Mouse (Mus musculus): ENCODE results near the gene Hoxb7.

Gene Hoxb7

GRCm38 (mm10) chr11:96285771-96286738 is at the start of gene Hoxb7:
Gene Hoxb7 (plus strand): TSS chr11:96286623.
- DNase-seq (ENCODE audit: low read depth in 2 of 2, low spot score in 2 of 2), result no peak

DNA sequence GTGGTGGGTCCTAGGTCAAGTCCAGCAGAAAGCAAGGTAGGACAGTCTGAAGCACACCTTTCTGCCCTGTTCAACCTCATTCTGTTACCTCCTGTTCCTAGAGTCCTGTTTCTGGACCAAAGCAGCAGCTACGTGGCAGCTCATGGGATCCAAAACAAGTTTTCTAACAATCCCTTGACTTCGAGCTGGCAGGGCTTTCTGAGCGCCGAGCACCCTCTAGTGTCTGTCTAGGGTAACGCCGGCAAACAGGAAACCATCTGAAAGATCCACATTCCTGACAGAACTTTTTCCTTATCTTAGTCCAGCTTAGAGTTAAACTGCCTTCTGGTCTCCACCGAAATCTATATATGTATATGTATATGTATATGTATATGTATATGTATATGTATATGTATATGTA is 46.2 kb upstream of the Hoxb7 start:
- peak in 1 of 2 experiments; percentile 36 for DNase-seq (ENCODE audit: low read depth in 2 of 2, low spot score in 2 of 2)

- DNase-seq (ENCODE audit: low read depth in 2 of 2, low spot score in 2 of 2), result no peak
Observed at GRCm38 (mm10) chr11:96250901-96251300, 35.5 kb upstream of the Hoxb7 start.

- no peak for DNase-seq (ENCODE audit: low read depth in 2 of 2, low spot score in 2 of 2)
Observed at GRCm38 (mm10) chr11:96251480-96252031, 34.9 kb upstream of the Hoxb7 start.

DNA sequence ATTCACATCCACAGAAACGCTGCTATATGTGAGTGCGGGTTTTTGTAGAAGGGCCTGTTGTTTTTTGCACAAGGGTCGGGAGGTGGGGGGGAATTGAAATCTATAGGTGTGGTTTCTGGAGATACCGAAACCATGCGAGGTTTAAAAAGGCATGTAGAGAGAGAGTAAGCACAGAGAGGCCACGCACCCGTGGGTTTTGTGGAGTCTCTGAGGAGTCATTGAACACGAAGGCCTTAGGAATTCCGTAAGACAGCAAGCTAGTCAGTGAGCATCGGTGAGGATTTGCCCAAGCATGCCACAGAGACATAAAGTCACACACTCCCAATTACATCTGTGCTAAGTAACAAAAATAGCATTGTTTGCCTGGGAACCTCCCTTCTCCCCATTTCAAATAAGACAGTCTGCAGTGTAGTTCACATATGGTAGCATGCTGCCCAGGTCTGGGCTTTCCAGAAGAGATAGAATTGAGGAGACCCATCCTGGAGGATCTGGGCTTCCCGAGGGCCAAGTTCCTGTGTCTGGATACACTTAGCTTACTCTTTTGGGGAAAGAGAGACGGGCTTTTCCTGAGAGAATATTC is 33.8 kb upstream of the Hoxb7 start:
- no peak for DNase-seq (ENCODE audit: low read depth in 2 of 2, low spot score in 2 of 2)

GRCm38 (mm10) chr11:96254221-96254620 is 32.2 kb upstream of the Hoxb7 start:
- no peak for DNase-seq (ENCODE audit: low read depth in 2 of 2, low spot score in 2 of 2)

- DNase-seq (ENCODE audit: low read depth in 2 of 2, low spot score in 2 of 2), result no peak
Observed at GRCm38 (mm10) chr11:96255111-96255995, 31.1 kb upstream of the Hoxb7 start.

GRCm38 (mm10) chr11:96255996-96256445 is 30.4 kb upstream of the Hoxb7 start:
- DNase-seq (ENCODE audit: low read depth in 2 of 2, low spot score in 2 of 2), result no peak

- no peak for DNase-seq (ENCODE audit: low read depth in 2 of 2, low spot score in 2 of 2)
Observed at GRCm38 (mm10) chr11:96257141-96257540, 29.3 kb upstream of the Hoxb7 start.

DNA sequence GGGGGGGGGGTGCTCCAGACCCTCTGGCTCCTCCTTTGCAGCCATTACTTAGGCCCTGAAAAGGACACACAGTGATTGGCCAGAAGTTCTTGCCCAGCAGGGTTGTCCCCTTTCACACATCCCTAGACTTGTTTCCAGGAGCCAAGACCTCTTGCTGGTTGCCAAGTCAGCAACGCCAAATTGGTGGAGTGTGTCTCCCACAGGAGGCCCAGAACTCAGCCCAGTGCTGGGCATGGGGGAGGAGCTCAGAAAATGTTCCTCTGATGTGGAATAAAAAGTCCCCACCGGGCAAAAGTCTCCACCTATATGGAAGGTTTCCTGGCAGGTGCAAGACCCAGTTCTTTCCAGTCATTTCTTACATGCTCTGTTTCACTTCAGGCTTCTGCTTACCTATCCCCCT is 27.4 kb upstream of the Hoxb7 start:
- DNase-seq (ENCODE audit: low read depth in 2 of 2, low spot score in 2 of 2), result no peak

DNA sequence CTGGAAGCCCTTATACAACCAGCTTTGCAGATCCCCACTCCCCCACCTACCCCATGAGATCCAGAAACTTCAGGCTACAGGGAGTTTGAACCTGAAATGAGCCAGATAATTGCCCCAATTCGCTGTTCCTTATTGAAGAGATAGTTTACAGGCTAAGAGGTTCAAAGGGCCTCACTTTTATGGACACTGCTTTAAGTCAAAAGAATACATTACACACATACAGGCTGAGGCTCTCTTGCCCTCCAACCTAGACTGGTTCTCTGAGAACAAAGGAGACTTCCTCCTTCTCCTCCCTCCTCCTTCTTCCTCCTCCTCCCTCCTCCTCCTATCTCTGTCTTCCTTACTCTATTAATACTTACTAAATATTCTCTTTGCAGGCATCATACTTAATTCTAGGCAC is 26.9 kb upstream of the Hoxb7 start:
- no peak for DNase-seq (ENCODE audit: low read depth in 2 of 2, low spot score in 2 of 2)

- DNase-seq (ENCODE audit: low read depth in 2 of 2, low spot score in 2 of 2), result no peak
Observed at GRCm38 (mm10) chr11:96260310-96260970, 26.0 kb upstream of the Hoxb7 start.

GRCm38 (mm10) chr11:96261323-96261890 is 25.0 kb upstream of the Hoxb7 start:
- DNase-seq (ENCODE audit: low read depth in 2 of 2, low spot score in 2 of 2), result peak; percentile 45 to 58

DNA sequence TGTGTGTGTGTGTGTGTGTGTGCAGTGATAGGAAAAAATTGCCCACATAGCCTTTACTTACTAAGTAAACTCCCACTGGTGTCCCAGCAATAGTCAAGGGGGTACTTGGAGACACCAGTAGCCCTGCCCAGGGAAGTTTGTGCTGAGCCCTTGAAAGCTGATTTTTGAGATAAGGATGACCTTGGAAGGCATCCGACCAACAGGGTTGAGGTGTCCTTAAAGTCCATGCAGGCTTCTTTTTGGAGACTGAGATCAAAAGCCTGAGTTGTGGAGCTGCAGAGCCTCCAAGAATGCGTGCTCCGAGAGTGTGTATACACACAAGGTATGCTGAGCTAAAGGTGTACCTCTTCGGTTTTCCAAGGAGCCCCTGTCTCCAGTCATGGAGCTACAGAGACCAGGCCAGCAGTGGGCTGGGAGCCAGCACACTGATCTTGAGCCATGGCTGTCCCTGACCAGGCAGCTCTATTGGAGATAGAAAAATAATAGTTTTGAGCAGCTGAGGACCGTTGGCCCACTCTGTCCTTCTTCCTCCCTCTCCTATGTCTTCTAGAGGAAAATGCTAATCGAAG is 24.1 kb upstream of the Hoxb7 start:
- no peak for DNase-seq (ENCODE audit: low read depth in 2 of 2, low spot score in 2 of 2)

GRCm38 (mm10) chr11:96263636-96264389 is 22.6 kb upstream of the Hoxb7 start:
- no peak for DNase-seq (ENCODE audit: low read depth in 2 of 2, low spot score in 2 of 2)

- DNase-seq (ENCODE audit: low read depth in 2 of 2, low spot score in 2 of 2), result no peak
Observed at GRCm38 (mm10) chr11:96264390-96265020, 21.9 kb upstream of the Hoxb7 start.

DNA sequence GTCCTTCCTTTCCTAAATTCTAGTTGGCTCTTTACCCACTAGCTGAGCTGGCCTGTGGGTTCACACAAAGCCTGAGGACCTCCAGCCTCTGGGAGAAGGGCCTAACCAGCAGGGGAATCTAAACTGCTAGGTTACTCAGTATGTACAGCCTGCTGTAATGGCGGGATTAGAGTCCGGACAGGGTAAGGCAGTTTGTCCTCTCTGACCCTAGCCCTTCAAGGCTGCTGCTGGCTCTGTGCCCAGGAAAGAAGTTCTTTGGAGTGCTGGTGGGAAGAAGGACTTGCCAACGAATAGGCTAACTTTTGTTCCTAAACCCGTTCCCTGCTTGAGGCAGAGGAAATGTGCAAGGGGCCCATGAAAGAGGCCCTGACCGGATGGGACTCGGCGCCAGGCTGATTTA is 20.5 kb upstream of the Hoxb7 start:
- DNase-seq (ENCODE audit: low read depth in 2 of 2, low spot score in 2 of 2), result no peak

DNA sequence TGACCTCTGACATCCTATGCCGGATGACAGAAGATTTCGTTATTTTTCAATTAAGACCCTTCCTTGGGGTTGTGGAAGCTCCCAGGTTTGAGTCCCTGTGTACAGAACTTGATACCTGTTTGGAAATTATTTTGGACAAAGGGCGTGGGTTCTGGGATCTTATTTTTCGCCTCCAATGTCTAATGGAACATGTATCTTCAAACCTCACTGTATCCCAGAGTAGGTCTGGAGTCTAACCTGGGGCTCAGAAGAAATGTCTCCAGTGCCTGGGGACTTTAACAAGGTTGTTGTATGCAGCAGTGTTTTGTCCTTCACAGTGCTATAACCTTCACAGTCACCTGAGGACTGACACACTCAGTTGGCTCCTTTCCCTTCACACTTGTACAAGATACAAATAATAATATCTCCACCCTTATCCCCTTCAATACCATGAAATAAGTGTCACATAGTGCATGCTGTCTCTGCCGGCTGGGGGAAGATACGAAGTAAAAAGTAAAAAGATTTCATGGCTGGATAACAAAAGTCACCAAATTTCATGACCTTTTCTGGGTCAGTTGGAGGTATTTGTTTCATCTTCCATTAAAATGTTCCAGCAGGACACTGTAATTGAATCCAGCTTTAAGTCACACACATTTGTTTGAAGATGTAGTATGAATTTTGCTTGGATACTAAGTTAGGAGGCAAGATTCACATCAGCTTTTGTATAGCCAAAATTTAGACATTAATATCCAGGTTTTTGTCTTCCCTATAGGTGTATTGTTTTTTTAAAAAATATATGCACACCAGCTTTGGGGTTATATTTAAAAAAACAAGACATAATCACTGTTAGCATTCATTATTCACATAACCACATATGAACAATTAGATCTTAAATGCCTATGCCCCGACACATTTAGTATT is 19.2 kb upstream of the Hoxb7 start:
- DNase-seq (ENCODE audit: low read depth in 2 of 2, low spot score in 2 of 2), result no peak

Measured in CD8-positive naive resting alpha-beta T cell, adult 2 months (primary cell).